Mouse (Mus musculus): Measurements from ENCODE around the gene Coro2a. TPM values are rescaled to one million over a fixed set of nuclear protein-coding genes. Genes with fewer than 3 reads are reported as not detected.
"Not testable (repeated sequence)": the region's sequence is repeated elsewhere in the genome, so short reads cannot be mapped to it uniquely, and the experiment has no call there.

Gene Coro2a
- total and polyA plus RNA-seq, 2 experiments from 2014 or later = 0.26 to 1.6 TPM

DNA sequence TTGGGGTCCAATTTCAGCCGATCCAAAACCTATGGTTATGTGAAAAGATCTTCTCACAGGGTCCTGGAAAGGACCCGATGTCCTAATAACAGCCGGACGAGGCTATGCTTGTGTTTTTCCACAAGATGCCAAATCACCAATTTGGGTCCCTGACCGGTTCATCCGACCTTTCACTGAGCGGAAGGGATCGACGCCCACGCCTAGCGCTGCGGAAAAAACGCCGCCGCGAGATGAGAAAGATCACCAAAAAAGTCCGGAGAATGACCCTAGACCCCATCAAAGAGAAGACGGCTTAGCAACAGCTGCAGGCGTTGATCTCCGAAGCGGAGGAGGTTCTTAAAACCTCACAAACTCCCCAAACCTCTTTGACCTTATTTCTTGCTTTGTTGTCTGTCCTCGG, 20.4 kb downstream of the Coro2a start:
- not testable (repeated sequence) for H3K4me2 ChIP-seq (ENCODE audit: low read depth, low read length); H3K9ac ChIP-seq (replicated peaks; ENCODE audit: low read depth, low read length); H3K27ac ChIP-seq (ENCODE audit: low read depth); H3K36me3 ChIP-seq (replicated peaks; ENCODE audit: control insufficient read depth, insufficient read depth, low read length); DNase-seq (ENCODE audit: low spot score); H3K4me1 ChIP-seq (ENCODE audit: control insufficient read depth, insufficient read depth); H3K27me3 ChIP-seq (ENCODE audit: control insufficient read depth, insufficient read depth, low read length); H3K9me3 ChIP-seq (replicated peaks; ENCODE audit: control insufficient read depth, low read length); H3K4me3 ChIP-seq (ENCODE audit: low read depth, low read length); ATAC-seq (ENCODE audit: insufficient read depth, low read depth)
- WGBS = 91% methylated on average over 22 of the region's 22 CpGs

DNA sequence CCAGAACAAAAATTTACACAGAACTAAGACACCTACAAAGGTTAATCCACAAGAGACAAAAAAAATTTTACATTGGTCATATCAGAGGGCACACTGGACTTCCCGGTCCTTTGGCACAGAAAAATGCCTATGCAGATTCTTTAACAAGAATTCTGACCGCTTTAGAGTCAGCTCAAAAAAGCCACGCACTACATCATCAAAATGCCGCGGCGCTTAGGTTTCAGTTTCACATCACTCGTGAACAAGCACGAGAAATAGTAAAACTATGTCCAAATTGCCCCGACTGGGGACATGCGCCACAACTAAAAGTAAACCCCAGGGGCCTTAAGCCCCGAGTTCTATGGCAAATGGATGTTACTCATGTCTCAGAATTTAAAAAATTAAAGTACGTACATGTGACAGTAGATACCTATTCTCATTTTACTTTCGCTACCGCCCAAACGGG, 21.2 kb downstream of the Coro2a start:
- H3K9me3 ChIP-seq (replicated peaks; ENCODE audit: control insufficient read depth, low read length); ATAC-seq (ENCODE audit: insufficient read depth, low read depth); H3K27me3 ChIP-seq (ENCODE audit: control insufficient read depth, insufficient read depth, low read length); DNase-seq (ENCODE audit: low spot score); H3K4me3 ChIP-seq (ENCODE audit: low read depth, low read length); H3K27ac ChIP-seq (ENCODE audit: low read depth); H3K4me2 ChIP-seq (ENCODE audit: low read depth, low read length); H3K9ac ChIP-seq (replicated peaks; ENCODE audit: low read depth, low read length); H3K4me1 ChIP-seq (ENCODE audit: control insufficient read depth, insufficient read depth); H3K36me3 ChIP-seq (replicated peaks; ENCODE audit: control insufficient read depth, insufficient read depth, low read length): not testable (repeated sequence)
- WGBS = 90% methylated on average over 15 of the region's 15 CpGs

DNA sequence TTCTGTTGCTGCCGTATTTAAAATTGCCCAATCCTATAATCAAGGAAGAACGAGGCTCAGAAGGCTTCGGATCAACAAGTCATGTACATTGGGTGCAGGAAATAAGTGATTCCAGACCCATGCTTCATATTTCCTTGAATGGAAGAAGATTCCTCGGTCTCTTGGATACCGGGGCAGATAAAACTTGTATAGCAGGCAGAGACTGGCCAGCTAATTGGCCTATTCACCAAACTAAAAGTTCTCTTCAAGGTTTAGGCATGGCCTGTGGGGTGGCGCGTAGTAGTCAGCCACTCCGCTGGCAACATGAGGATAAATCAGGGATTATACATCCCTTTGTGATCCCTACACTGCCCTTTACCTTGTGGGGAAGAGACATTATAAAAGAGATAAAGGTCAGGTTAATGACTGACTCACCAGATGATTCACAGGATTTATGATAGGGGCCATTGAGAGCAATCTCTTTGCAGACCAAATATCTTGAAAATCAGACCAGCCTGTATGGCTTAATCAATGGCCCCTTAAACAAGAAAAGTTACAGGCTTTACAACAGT, 23.1 kb downstream of the Coro2a start:
- ATAC-seq (ENCODE audit: insufficient read depth, low read depth); H3K4me2 ChIP-seq (ENCODE audit: low read depth, low read length); H3K9ac ChIP-seq (replicated peaks; ENCODE audit: low read depth, low read length); H3K9me3 ChIP-seq (replicated peaks; ENCODE audit: control insufficient read depth, low read length); H3K4me3 ChIP-seq (ENCODE audit: low read depth, low read length); H3K27ac ChIP-seq (ENCODE audit: low read depth); H3K27me3 ChIP-seq (ENCODE audit: control insufficient read depth, insufficient read depth, low read length); H3K4me1 ChIP-seq (ENCODE audit: control insufficient read depth, insufficient read depth); DNase-seq (ENCODE audit: low spot score); H3K36me3 ChIP-seq (replicated peaks; ENCODE audit: control insufficient read depth, insufficient read depth, low read length): not testable (repeated sequence)
- 89% methylated on average over 8 of the region's 8 CpGs for WGBS

DNA sequence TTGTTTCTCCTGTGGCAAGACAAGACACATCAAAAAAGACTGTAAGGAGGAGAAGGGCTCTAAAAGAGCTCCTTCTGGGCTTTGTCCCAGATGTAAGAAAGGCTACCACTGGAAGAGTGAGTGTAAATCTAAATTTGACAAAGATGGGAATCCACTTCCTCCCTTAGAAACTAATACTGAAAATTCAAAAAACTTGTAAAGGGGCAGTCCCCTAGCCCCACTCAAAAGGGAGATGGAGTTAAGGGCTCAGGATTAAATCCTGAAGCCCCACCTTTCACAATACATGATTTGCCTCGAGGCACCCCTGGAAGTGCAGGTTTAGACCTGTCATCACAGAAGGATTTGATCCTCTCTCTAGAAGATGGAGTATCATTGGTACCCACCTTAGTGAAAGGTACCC, 23.8 kb downstream of the Coro2a start:
- no peak overlapping the region for H3K4me3 ChIP-seq (ENCODE audit: low read depth, low read length)
- H3K4me2 ChIP-seq (ENCODE audit: low read depth, low read length) = no peak overlapping the region
- DNase-seq (ENCODE audit: low spot score) (no peak), ATAC-seq (ENCODE audit: insufficient read depth, low read depth) (no peak)
- H3K9me3 ChIP-seq (replicated peaks; ENCODE audit: control insufficient read depth, low read length) = no peaks in the 10 kb centered on the region
- no peak overlapping the region for H3K27ac ChIP-seq (ENCODE audit: low read depth)
- WGBS = 60% methylated on average over 1 of the region's 1 CpGs
- H3K9ac ChIP-seq (replicated peaks; ENCODE audit: low read depth, low read length) = no peak overlapping the region
- no peaks in the 10 kb centered on the region for H3K36me3 ChIP-seq (replicated peaks; ENCODE audit: control insufficient read depth, insufficient read depth, low read length)
- TF ChIP-seq EP300 (IDR thresholded peaks at IDR 0.05; ENCODE audit: low read depth) (no peak), CTCF (IDR thresholded peaks at IDR 0.05; ENCODE audit: low read depth) (no peak)
- no peaks in the 10 kb centered on the region for H3K4me1 ChIP-seq (ENCODE audit: control insufficient read depth, insufficient read depth)
- H3K27me3 ChIP-seq (ENCODE audit: control insufficient read depth, insufficient read depth, low read length) = no peaks in the 10 kb centered on the region

DNA sequence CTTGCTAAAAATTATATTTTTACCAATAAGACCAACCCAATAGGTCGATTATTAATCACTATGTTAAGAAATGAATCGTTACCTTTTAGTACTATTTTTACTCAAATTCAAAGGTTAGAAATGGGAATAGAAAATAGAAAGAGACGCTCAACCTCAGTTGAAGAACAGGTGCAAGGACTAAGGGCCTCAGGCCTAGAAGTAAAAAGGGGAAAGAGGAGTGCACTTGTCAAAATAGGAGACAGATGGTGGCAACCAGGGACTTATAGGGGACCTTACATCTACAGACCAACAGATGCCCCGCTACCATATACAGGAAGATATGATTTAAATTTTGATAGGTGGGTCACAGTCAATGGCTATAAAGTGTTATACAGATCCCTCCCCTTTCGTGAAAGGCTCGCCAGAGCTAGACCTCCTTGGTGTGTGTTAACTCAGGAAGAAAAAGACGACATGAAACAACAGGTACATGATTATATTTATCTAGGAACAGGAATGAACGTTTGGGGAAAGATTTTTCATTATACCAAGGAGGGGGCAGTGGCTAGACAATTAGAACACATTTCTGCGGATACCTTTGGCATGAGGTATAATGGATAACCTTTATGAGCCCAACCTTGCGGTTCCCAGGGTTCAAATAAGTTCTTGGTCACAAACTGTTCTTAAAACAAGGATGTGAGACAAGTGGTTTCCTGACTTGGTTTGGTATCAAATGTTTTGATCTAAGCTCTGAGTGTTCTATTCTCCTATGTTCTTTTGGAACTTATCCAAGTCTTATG, 26.3 kb downstream of the Coro2a start:
- H3K9ac ChIP-seq (replicated peaks; ENCODE audit: low read depth, low read length); ATAC-seq (ENCODE audit: insufficient read depth, low read depth); H3K27me3 ChIP-seq (ENCODE audit: control insufficient read depth, insufficient read depth, low read length); H3K27ac ChIP-seq (ENCODE audit: low read depth); DNase-seq (ENCODE audit: low spot score); H3K4me3 ChIP-seq (ENCODE audit: low read depth, low read length); H3K36me3 ChIP-seq (replicated peaks; ENCODE audit: control insufficient read depth, insufficient read depth, low read length); H3K4me2 ChIP-seq (ENCODE audit: low read depth, low read length); H3K4me1 ChIP-seq (ENCODE audit: control insufficient read depth, insufficient read depth); H3K9me3 ChIP-seq (replicated peaks; ENCODE audit: control insufficient read depth, low read length): not testable (repeated sequence)
- WGBS = 81% methylated on average over 6 of the region's 10 CpGs

DNA sequence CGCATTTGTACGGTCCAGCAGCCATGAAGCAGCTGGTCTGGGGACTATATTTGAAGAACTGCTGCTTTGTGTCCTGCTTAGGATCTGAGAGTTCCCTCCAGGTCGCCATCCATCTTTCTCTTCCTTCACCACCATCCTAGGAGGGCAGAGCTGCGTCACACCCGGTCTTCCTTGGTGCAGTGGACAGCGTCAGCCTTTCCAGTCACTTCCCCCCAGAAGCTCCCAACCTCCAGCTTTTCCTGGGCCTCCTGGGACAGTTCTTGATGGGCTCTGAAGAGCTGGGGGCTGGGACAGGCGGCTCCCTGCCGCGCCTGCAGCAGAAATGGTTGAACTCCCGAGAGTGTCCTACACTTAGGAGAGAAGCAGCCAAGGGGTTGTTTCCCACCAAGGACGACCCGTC, 27.2 kb downstream of the Coro2a start:
- DNase-seq (ENCODE audit: low spot score) = no peak
- no peaks in the 10 kb centered on the region for H3K36me3 ChIP-seq (replicated peaks; ENCODE audit: control insufficient read depth, insufficient read depth, low read length)
- 48% methylated on average over 10 of the region's 12 CpGs for WGBS
- no peak overlapping the region for H3K9ac ChIP-seq (replicated peaks; ENCODE audit: low read depth, low read length)
- TF ChIP-seq EP300 (IDR thresholded peaks at IDR 0.05; ENCODE audit: low read depth) (no peak), CTCF (IDR thresholded peaks at IDR 0.05; ENCODE audit: low read depth) (no peak)
- no peak for ATAC-seq (ENCODE audit: insufficient read depth, low read depth)
- H3K27me3 ChIP-seq (ENCODE audit: control insufficient read depth, insufficient read depth, low read length) = no peaks in the 10 kb centered on the region
- H3K4me3 ChIP-seq (ENCODE audit: low read depth, low read length) = no peak overlapping the region
- H3K4me1 ChIP-seq (ENCODE audit: control insufficient read depth, insufficient read depth) = no peaks in the 10 kb centered on the region
- no peaks in the 10 kb centered on the region for H3K9me3 ChIP-seq (replicated peaks; ENCODE audit: control insufficient read depth, low read length)
- no peak overlapping the region for H3K27ac ChIP-seq (ENCODE audit: low read depth)
- no peak overlapping the region for H3K4me2 ChIP-seq (ENCODE audit: low read depth, low read length)
